Mouse (Mus musculus): ENCODE data around the gene Irs2.

DNA sequence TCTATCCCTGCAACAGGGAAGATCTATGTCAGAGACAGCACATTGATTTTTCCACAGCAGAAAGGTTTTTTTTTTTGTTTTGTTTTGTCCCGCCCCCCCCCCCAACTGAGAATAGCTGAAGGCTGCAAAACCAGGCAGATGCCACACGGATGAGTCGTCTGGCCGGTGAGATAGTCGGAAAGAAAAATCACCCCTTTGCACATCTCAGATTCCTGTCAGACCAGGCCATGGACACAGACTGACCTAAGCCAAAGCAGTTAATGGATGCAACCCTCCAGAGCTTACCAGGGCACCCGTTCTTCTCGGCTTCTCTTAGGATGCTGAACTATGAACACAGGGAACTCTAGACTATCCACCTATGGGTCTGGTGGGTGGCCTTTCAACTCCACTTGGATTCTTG, 39.6 kb downstream of the Irs2 start:
- TF ChIP-seq GATA1 (IDR thresholded peaks at IDR 0.05; ENCODE audit: low read length), result no peak
- no peak for TF ChIP-seq TAL1 (IDR thresholded peaks at IDR 0.05; ENCODE audit: low read length)
